Mouse (Mus musculus) right cerebral cortex, postnatal 4 days (tissue): ENCODE measurements around the gene Mrpl39.

Experiments used
- DNase-seq: peaks from one replicate; pipeline ENCODE4 v3.0.0-alpha.2; 2022

The Mrpl39 gene

GRCm38 (mm10) chr16:84680760-84681159 lies 54.8 kb downstream of the Mrpl39 start:
- DNase-seq, result no peak

- DNase-seq, result no peak
Observed at GRCm38 (mm10) chr16:84677292-84677691, 58.2 kb downstream of the Mrpl39 start.
